Mouse (Mus musculus) yolk sac, embryonic 10.5 days (tissue): ENCODE measurements at regions not wholly inside any gene's neighbourhood (a gene's known extent, or its start where the extent isn't known, plus 50 kb on each side); places are given as distances from the start of the nearest gene placed in this dataset.

ENCODE experiments used
- DNase-seq: peaks from one replicate; pipeline ENCODE4 v3.0.0-alpha.2; 2017; ENCODE audit warnings: low spot score

DNA sequence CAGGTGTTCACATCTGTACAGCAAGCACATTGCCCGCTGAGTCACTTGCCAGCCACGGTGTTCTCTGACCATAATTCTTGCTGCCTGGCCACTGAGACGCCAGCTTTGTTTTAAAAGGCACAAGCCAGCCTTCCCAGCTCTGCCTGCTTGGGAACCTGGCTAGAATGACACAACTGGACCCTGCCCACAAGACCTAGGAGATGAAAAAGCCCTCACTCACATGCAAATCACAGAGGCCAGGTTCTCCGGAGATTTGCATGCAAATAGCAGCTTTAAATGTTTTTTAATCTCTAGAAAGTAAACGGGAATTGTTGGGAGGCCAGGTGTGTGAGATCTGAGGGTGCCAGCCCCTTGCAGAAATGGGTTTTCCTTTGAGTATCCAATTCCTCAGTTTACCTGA lies 71.9 kb downstream of the 1810010D01Rik start:
- DNase-seq = no peak

DNA sequence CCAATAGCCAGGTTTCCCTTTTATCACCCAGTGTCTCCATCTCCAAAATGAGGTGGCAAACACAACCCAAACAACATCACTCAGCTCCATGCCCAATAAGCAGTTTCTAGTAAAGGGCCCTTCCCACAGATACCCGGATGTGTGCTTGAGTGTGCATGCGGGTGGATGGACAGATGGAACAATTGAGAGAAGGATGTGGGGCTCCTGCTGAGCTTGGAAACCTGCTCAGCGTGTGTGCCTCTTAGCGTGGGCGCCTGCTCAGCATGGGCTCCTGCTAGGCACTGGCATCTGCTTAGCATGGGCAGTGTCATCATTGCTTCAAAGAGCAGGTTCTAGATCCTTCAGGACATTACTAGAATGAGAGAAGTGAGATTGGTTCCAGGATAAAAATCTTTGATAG lies 75.4 kb downstream of the 1810010D01Rik start:
- no peak for DNase-seq

DNA sequence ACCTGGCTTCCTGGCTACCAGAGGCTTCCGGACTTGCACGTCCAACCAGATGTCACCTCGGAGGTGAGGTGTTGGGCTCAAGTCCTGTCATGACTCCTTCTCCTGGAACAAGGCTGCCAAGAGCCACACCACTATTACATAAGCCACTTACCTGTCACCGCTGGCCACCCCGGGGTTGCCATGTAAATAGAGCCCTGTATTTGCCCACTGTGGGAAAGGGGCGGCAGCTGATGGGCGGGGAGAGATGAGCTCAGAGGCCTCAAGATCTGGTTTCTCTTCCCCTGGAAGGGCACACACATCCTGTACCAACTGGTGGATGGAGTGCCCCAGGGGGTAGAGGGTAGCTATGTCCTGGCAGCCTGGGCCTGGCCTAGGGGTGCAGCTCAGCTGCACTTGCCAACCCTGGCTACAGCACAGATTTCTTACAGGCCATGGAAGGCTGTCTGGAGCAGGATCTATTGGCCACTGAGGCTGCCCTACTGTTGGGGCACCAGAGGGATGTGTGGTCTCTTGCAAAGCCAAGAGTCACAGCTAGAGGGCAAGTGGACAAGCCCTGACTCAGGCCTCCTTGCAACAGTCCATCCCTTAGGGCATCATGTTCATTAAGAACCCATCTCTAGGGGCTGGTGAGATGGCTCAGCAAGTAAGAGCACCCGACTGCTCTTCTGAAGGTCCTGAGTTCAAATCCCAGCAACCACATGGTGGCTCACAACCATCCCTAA lies 76.3 kb downstream of the 1810010D01Rik start:
- no peak for DNase-seq

DNA sequence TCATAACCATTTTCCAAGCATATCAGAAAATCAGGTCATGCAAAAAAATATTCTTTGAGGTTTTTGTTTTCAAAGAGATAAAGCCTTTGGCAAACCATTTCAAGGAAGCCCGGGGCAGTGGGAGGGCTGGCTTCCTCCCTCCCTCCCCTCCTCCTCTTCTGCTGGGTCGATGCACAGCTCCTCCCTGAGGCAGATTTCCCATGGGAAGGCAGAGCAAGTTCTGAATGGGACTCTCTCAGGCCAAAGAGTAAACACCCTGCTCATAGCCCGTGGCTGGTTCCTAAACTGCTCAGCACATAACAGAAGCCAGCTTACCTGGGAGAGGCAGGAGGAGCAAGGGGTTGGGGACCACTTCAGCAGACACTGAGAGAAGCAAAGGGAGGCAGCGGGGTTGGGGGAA lies 77.9 kb downstream of the 1810010D01Rik start:
- DNase-seq = no peak

DNA sequence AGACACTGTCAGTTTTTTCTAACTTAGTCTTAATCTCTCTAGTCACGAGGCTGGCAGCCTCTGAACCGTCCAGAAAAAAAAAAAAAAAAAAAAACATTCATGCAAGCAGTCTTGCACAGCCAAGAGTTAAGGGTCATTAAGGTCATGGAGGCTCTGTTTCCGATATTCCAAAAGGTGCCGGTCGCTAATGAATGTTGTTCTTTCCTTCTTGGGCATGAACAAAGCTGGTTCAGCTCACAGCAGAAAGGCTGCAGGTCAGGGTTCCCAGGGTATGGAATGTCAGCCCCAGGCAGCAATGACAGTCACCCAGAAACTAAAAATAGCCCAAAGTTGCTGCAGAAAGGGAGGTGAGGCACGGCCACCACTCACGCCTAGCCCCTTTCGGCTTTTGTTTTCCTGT lies 80.3 kb downstream of the 1810010D01Rik start:
- DNase-seq = peak; percentile 22

DNA sequence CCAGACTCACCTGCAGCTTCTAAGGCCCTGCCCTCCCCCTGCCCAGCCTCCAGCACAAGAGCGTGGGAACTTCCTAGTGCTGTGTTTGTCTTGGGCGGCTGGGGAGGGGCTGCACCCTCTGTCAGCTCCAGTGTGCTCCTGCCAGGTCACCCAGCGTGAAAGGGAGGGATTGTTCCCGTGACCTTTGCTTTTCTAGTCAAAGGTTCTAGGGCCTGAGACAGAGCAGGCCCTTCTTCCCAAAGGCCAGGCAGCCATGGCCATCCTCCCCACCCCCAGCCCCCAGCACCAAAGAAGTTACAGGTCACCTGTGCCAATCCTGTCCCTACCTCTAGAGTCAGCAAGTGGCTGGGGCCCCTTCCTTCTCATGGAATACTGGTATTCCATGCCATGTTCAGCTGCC lies 80.7 kb downstream of the 1810010D01Rik start:
- DNase-seq = peak; percentile 37

DNA sequence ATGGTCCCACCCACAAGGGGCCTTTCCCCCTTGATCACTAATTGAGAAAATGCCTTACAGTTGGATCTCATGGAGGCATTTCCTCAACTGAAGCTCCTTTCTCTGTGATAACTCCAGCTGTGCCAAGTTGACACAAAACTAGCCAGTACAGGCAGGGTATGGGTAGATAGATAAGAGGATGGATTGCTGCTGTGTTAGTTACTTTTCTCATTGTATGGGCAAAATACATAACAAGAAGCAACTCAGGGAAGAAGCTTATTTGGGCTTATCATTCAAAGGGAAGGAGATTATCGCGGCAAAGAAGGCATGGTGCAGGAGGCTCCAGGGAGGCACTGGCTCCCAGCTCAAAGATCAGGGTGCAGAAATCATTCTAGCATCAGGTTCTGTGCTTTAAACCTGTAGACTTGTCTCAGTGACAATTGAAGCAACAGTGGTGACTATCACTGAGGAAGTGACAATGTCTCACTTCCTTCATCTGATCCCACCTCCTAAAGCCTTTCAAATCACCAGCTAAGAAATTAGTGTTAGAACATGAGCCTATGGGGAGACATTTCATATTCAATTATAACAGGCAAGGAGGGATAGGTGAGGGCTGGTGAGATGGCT lies 83.8 kb downstream of the 1810010D01Rik start:
- no peak for DNase-seq

DNA sequence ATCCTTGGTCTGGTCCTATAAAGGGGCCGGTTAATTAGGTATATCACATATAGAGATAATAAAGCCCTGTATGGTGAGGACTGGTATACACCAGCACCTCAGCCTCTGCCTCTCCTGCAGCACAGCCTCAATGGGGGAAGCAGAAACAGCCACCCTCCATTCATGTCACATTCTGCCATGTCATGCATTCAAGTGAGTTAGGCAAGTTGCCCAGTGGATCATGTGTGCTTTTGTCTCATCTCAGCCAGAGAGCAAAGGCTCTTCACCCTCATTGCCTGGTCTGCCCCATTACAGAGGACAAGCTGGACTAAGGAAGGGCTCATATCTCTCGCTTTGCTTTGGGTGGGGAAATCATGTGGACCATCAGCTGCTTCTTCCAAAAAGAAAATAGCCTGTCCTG lies 85.4 kb downstream of the 1810010D01Rik start:
- no peak for DNase-seq

DNA sequence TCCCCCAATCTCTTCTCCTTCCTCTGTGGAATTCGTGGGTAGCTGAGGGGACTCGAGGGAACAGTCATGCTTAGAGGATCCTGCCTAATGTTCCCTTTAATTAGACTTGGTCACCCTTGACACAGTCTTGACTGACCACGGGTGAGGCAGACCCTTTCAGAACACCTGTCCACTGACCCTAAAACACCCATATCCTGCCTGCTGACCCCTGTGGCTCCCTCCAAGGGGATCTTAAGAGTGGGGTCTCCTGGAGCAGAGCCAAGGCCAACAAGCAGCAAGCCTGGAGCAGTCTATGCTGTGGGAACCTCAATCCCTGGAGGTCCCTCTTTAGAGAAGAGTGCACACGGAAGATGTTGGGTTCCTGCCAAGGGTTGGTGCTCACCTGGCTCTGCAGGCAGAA lies 89.5 kb downstream of the 1810010D01Rik start:
- no peak for DNase-seq

DNA sequence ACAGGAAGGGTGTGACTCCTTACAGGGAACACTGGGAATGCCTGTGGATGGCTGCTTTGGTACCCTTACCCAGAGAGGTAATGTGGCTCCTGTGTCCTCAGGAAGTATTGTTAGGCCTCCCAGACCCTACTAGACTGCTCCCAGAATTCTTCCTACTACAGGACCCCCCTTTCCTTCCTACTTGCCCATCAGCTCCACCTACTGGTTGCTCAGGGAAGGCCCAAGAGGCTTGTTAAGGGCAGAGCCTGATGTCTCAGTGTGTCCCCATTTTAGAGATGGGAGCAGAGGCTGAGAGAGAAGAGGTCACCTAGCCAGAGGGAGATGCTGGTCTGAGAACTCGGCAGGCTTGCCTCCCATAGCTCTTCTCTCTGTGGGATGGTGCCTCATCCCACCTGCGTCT lies 93.3 kb downstream of the 1810010D01Rik start:
- DNase-seq = no peak

DNA sequence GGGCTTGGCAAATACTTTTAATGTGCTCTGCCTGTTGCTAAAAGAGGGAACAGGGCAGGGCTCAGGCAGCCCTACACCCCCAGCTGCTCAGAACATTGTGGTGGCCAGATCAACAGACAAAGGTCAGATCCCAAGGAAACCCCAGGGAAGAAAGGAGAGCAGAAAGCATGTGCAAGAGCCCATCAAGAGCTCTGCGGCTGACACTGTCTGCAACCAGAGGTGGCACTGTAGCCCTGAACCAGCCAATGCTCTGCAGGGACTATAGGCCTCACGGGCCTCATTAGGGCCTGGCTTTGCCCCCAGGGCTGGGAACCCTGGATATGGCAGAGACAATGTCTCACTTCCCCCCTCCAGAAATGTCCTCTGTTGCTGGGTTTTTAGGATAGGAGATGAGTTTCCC lies 93.8 kb downstream of the 1810010D01Rik start:
- no peak for DNase-seq

DNA sequence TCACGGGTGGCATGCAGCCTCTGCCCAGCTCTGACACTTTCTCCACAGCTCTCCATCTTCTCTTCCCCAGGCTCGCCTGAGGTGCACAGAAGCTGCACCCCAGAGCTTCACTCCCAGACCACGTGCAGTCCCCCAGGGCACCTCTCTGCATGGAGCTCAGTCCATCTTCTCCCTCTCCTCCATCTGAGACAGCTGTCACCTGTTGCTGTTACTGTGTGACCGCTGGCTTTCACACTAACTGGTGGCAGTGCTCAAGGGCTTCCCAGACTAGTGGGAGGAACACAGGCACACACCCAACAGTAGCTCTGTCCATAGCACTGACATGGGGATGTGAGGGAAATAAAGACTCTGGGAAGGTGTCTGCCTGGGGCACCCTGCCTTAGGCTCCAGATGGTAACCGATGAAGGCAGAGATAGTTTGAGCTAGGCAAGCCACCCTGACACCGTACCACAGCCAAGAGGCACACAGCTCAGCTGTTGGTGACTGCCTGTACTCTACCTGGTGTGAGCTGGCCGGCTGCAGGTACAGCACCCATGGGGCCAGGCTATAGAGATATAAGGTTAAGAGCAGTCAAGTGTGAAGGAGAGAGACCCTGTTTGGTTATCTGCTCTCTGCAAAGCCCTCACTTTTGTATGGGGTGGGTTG lies 94.9 kb downstream of the 1810010D01Rik start:
- no peak for DNase-seq

DNA sequence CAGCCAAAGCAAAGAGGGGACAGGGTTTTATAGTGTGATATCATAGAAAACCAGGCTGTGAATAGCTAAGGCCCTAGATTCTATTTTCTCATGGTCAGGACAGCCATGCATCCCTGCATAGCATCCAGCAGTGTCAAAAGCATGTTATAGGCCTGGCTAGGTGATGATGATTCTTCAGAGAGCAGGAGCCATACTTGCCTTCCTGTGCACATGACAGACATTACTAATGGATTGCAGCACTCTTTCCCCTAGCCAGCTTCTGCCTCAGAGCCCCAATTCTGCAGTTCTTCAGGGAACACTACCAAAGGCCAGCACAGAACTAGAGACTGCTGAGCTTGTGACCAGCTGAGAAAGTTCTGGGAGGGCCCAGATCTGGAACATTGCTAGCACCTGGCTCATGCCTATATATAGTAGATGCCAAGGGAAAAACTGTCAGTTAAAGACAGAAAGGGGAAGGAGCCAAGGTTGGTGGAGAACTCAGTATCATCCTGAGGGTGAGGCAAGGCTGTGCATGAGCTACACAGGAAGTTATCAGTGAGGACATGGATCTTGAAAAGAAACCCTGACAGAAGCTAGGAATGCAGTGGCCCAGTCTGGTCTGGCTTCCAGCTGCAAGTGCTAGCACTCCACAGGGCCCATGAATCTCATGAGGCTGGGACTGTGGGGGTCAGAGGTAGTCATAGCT lies 95.6 kb downstream of the 1810010D01Rik start:
- DNase-seq = no peak

DNA sequence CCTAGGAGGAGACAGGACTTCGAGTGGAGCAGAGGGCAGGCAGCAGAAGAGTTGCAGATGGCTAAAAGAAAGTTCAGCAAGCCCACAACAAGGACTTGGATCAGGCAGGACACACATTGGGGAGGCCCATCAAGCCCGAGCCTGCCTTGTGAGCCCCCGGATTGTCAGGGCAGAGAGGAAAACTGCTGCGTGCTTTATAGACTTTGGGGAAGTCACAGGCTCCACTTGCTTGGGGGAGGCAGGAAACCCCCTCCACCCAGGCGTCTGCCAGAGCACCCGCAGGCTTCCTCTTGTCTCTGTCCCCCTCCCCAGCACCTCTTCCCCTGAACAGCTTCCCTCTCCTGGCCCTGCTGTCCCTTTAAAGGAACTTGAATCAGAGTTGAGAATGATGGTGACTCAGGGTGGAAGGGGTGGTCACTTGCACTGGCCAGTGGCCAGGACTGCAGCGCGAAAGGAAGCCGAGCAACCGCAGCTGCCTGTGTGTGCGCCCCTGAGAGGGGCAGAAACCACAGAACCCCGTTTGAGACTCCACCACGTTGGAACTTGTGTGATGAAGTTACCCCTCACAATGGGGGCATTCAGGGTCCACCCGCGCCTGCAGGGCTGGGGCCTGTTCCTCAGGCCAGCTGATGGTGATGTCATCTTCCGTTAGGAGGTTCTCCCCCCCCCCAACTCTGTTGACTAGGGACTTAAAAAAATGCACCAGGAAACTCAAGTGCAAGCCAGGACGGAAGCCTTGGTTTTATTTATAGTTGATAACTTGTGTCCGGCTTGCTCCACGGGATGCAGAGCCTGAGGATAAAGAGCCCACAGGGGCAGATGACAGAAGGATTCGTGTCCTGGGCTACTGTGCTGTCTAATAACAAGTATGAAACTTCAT lies 96.4 kb downstream of the 1810010D01Rik start:
- peak; percentile 22 for DNase-seq

DNA sequence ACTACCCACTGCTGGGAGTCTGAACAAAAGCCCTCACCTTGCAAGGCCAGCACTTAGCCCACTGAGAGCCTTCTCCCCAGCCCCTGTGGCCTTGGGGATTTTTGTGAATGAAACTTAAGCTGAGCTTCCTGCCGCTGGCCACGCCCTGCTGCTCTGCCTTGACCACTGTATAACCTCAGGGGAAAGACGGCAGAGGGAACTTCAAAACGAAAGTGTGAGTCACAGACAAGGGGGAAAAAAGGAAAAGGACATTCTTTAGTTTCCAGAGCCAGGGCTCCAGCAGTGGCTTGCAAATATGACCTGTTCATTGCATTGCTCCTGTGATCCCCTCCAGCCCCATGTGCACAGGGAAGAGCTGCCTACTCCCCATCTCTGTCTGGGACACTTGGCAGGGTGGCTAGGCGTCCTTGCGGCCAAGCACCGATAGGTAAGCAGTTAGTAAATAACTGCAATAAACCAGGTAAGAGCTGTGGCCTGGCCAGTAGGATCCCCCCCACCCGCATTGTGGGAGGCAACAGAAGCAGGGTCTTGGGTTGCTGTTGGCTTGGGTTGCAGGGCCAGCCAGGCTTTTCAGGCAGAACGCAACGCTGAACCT lies 97.2 kb downstream of the 1810010D01Rik start:
- peak; percentile 26 for DNase-seq

DNA sequence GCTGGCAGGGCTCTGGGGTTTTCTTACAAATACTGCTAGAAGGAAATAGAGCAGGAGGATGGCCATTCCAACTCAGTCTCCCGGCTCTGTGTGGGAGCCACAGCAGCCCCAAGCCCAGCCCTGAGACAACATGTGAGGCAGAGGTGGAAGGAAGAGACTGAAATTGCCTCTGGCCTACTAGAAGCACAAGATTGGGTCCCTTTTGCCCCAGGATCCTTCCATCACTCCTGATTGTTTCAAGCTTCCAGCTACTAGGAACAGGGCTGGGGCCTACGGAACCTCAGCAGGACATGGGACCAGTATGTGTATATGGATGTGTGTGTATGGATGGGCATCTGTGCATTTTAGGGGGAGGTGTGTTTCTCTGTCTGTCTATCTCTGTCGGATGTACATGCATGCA lies 97.9 kb downstream of the 1810010D01Rik start:
- DNase-seq = no peak

DNA sequence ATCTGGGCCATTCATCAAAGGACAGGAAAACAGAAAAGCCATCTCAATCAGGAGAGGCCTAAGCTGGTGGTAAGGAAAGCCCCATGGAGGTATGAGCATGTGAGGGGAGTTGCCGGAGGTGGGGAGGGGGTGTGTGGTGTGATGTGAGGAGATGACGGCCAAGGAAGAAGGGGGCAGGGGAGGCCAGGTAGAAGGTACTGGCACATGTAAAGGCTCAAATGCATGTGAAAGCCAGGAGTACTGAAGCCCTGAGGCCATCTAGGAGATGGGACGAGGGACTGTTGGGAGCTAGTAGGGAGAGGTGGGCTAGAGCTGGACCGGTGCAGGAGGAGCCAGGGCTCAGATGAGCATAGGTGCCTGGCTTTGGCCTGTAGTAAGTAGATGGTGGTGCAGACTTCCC lies 98.4 kb downstream of the 1810010D01Rik start:
- no peak for DNase-seq

DNA sequence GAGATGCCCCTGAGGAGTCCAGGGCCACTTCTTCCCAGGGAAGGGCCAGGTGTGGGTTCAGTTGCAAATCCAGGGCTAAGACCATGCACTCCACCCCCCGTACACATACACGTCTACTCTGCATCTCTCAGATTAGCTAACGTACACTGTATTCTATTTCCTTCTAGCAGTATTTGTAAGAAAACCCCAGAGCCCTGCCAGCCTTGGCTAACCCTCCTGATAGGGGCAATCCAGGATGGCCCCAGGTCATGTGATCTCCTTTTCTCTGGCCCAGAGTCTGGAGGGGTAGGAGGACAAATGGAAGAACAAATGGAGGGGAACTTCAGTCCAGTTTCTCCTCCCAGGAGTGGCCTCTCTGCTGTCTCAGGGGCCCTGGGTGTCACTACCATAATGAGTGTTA lies 98.9 kb downstream of the 1810010D01Rik start:
- DNase-seq = no peak

DNA sequence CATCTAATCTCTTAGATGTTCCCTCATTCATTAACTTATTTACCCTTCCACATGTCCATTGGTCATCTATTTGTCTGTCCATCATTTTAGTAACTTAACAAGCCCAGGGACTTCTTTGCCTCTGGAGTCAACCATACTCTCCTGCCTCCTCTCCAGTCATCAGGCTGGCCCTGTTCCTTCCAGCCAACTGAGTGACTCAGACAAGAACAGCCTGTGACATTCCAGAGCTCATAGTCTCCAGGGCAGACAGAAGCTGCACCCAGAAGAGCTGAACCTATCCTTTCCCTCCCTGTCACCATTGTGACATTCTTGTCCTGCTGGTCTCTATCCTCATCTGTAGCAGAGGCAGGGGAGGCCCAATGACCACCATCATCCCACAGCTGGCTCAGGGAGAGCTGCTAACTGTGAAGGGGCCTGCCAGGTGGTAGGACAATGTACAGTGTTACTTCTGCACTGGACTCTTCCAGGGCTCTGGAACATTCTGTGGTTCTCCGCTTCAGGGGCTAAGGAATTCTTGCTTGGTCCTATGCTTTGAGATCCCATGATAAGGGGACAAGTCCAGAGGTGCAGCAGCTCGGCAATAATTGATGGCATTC lies 100.2 kb downstream of the 1810010D01Rik start:
- no peak for DNase-seq

DNA sequence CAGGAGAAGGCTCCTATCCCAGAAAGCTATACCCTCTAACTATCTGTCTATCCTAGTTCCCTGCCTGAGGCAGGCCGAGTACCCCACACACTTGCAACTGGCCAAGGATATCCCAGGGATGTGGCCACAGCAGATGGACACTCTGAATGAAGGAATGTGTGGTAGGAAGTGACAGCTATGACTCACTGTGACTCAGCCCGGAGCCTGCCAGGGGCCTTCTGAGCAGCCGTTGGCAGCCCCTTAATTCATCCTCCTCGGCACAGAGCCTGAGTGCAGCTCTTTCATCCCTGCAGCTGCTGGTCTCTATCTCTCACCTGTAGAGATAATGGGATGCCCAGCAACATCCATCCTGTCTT lies 101.4 kb downstream of the 1810010D01Rik start:
- no peak for DNase-seq

DNA sequence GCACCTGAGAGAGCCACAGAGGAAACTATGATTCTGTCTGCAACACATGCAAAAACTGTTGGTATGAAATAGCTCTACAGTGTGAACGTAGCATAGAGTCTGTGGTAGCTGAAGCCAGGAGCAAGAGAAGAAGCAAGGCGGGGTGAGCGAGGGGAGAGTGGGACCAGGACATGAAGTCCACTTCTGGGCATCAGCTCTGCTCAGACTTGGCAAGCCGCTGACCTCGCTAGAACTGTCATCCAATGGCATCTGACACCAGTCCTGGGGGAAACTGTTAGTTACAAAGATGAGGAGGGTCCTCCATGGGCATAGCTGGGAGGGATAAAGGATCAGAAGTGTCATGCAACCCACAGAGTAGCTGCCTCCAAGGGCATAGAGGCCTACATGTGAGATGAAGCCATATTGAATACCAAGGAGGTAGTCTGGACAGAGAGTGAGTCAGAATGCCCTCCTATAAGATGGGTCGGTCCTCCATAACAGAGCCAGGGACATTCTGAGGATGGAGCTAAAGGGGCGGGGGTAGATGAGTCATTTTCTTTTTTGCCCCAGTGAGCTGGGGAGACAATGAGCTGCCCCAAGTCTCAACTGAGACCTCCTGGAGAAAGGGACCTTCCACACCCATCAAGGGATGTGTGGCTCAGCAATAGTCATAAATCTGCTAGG lies 102.0 kb downstream of the 1810010D01Rik start:
- DNase-seq = no peak
